Mouse (Mus musculus) embryonic fibroblast, embryonic 13.5 days (primary cell): ENCODE results near the gene Vmn1r21.

Experiments
- CTCF ChIP-seq: IDR thresholded peaks from 2 replicates; pipeline ENCODE4 v1.5.1; 2011; ENCODE audit warnings: mild to moderate bottlenecking, control low read depth, low read length, moderate library complexity, borderline replicate concordance; ENCODE audit not compliant: insufficient read depth
- POLR2A ChIP-seq: IDR thresholded peaks from 2 replicates; pipeline ENCODE4 v1.6.1; 2011; ENCODE audit warnings: low read depth, mild to moderate bottlenecking, control low read depth, low read length, moderate library complexity

GRCm38 (mm10) chr6:57814436-57814940 is 35.7 kb downstream of the Vmn1r21 start:
- no peak for TF ChIP-seq POLR2A
- TF ChIP-seq CTCF, result no peak
